Mouse (Mus musculus): ENCODE measurements at regions not wholly inside any gene's neighbourhood (a gene's known extent, or its start where the extent isn't known, plus 50 kb on each side); places are given as distances from the start of the nearest gene placed in this dataset.

- TF ChIP-seq CTCF (IDR thresholded peaks at IDR 0.05; ENCODE audit: extremely low read depth, insufficient read length, insufficient replicate concordance, low read depth, low read length) (no peak), POLR2A (IDR thresholded peaks at IDR 0.05; ENCODE audit: low read depth, low read length) (no peak)
These were observed 118.6 kb upstream of the Spata13 start for GRCm38 (mm10) chr14:60515094-60515786.
